Mouse (Mus musculus) right cerebral cortex, postnatal 36 days (tissue): ENCODE results near the gene Per1.

Experiments used
- DNase-seq, 2 experiments: peaks; one replicate each; pipeline ENCODE4 v3.0.0; 2022; ENCODE audit warnings: low spot score in 2 of 2, mixed read lengths in 1 of 2

Gene Per1

GRCm38 (mm10) chr11:69133923-69134621 lies 39.1 kb downstream of the Per1 start:
- peak; percentile 84 to 85 for DNase-seq

GRCm38 (mm10) chr11:69134622-69134968 lies 39.6 kb downstream of the Per1 start:
- DNase-seq: no peak

- DNase-seq: no peak
Measured at GRCm38 (mm10) chr11:69135361-69135760, 40.3 kb downstream of the Per1 start.

DNA sequence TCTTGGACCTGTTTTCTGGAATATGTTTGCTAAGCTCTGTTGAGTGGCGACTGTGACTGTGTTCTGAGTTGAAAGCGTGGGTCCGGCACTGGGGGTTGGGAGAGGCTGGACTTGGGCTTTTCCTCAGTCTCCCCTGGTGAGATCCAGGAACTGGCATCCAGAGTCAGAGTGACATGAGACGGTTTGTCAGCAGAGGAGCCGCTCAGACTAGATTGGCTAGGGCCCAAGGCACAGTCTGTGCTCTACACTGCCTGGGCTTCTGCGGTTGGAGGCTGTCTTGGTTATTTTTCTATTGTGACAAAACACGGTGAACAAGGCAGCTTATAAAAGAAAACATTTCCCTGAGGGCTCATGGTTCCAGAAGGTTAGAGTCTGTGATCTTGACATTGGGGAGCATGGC lies 52.5 kb downstream of the Per1 start:
- DNase-seq: no peak

- no peak for DNase-seq
Measured at GRCm38 (mm10) chr11:69148451-69148960, 53.5 kb downstream of the Per1 start.

DNA sequence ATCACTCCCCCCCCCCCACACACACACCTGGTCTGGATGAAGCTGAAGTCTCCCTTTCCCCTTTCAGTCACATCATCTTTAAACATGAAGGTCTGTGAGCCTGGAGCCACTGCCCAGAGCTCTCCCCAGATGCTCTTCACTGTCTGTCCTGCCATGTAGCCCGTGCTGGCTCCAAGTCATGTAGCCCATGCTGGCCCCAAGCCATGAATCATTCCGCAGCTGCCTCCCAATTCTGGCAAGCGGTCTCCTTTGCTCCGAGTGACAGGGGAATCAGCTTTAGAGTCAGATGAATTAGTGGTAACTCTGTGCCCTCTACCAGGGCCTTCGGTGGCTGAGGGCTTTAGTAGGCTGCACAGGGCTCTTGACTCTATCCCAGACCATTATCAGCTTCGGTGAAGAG lies 54.7 kb downstream of the Per1 start:
- DNase-seq: no peak

DNA sequence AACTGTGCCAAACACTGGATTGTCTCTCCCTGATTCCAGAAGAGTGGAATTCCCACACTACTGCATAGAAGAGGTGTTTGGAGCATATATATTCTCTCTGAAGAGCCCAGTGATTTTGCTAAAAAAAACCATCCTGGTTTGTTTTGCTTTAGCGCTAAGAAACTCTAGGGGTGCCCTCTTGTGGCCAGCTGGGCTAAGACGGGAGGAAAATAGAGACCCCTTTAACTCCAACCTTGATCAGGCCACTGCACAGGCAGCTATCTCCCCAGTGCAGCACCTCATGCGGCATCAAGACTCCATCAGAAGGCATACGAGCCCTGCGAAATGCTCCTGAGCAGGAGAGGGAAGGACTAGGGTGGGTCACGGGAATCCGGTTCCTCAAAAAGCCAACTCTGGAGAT lies 55.4 kb downstream of the Per1 start:
- DNase-seq: no peak

GRCm38 (mm10) chr11:69151004-69151403 lies 56.0 kb downstream of the Per1 start:
- DNase-seq: no peak

DNA sequence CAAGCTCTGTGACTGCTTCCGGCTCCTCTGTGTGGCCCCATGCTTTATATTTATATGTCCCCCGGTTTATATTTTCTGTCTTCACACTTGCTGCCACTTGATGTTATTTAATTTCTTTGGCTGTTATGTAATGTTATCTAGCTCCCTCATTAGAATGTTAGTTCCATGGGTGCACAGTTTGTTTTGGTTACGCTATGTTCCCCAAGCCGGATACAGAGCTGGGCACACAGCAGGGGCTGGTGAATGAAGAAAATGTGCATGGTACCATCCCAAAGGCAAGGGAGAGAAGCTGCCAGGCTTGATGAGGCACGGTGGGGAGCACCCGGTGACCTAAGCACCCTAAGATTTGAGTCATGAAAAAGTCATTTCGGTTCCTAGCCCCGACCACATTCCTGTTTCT lies 58.8 kb downstream of the Per1 start:
- no peak for DNase-seq

- DNase-seq: peak in 1 of 2 experiments; percentile 29
Measured at GRCm38 (mm10) chr11:69155351-69155750, 60.3 kb downstream of the Per1 start.

DNA sequence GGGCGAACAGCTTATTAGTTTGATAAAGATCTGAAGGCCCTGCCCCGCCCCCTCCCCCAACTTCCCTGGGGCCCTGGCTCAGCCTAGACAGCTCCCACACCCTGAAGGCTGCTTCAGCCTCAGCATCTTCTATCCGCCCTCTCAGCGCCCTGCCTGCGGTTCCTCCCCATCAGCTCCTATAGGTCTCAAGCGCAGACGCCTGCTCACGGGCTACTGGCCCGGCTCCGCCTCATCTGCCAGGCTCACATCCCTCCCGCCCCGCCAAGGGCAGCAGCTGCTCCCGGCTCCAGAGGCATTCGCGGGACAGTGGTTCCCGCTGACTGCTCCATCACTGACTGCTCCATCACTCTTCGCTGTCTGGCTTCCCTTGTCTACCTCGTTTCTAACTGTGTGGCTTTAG lies 61.8 kb downstream of the Per1 start, which contains the start of gene Alox12b:
Gene Alox12b (plus strand): TSS at position 190 of the 400 bp plus-strand sequence.
- peak; percentile 30 to 38 for DNase-seq
